Mouse (Mus musculus) megakaryocyte, embryonic 14.5 days (primary cell): ENCODE measurements around the gene Zfp804a. TPM values are rescaled to one million over a fixed set of nuclear protein-coding genes. Genes with fewer than 3 reads are reported as not detected.

Experiments used
- H3K27me3 ChIP-seq: replicated peaks from 2 replicates; pipeline ENCODE3; 2012; ENCODE audit warnings: inconsistent platforms
- H3K36me3 ChIP-seq: replicated peaks from 2 replicates; pipeline ENCODE3; 2012; ENCODE audit warnings: low read length, inconsistent platforms, mixed read lengths
- H3K4me1 ChIP-seq: 2 replicates; pipeline ENCODE4 v1.6.1; 2012; ENCODE audit warnings: inconsistent platforms
- H3K4me3 ChIP-seq: replicated peaks from 2 replicates; pipeline ENCODE3; 2012; ENCODE audit warnings: moderate library complexity, mild to moderate bottlenecking, inconsistent platforms
- H3K9me3 ChIP-seq: 2 replicates; pipeline ENCODE4 v1.6.1; 2012; ENCODE audit warnings: inconsistent platforms
- FLI1 ChIP-seq: IDR thresholded peaks from 2 replicates; pipeline ENCODE4 v1.6.1; 2012; ENCODE audit warnings: low read length, inconsistent platforms, mixed read lengths
- GATA1 ChIP-seq: IDR thresholded peaks from 3 replicates; pipeline ENCODE4 v1.6.1; 2012; ENCODE audit warnings: mixed read lengths, low read length, inconsistent platforms, borderline replicate concordance
- polyA plus RNA-seq: library from polyadenylated mRNA; stranded (reverse); fragments of >175 nt; gene quantifications from 2 replicates; pipeline ENCODE4 v1.2.3, GENCODE M21; 2012; ENCODE audit warnings: low replicate concordance; ENCODE audit not compliant: insufficient read depth

Zfp804a gene
- polyA plus RNA-seq, 1 experiment, result not detected

DNA sequence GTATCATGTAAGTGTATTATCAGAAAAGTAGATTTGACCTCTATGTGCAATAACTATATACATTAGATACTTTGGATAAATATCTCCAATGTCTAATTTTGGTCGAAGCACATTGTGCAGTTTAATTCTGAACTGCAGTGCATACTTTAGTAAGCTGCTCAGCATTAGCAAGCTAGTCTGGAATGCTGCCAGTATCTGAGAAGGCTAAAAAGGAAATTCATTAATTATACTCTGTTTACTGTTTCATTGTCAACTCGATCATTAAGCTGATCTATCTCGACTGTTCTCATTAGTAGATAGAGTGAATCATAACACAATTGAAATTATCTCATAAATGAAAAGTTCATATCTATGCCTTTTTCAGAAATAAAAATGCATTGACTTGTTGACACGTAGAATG is 27.7 kb downstream of the Zfp804a start:
- Histone ChIP-seq H3K9me3 (no peaks in the 10 kb centered on the region), H3K4me3 (no peak overlapping the region), H3K27me3 (no peaks in the 10 kb centered on the region), H3K36me3 (no peaks in the 10 kb centered on the region), H3K4me1 (no peaks in the 10 kb centered on the region)
- no peak for TF ChIP-seq GATA1
- no peak for TF ChIP-seq FLI1

DNA sequence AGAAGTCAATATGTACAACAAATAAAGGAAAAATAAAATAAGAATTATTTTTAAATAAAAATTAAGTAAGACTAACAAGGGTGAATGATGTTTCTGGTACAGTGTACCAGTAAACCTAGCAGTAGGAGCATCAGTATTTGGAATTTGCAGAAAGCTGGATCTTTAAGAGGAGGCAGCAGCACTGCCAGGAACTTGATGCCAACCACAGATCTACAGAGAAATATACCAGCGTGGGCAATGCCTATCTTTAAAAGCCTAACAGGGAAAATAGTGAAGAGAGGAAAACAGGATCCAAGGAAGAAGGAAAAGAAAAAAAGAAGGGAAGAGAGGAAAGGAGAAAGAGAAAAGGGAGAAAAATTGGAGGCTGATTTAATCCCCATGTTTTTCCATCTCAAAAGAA is 60.1 kb downstream of the Zfp804a start:
- Histone ChIP-seq H3K4me1 (no peaks in the 10 kb centered on the region), H3K9me3 (no peaks in the 10 kb centered on the region), H3K36me3 (no peaks in the 10 kb centered on the region), H3K27me3 (no peaks in the 10 kb centered on the region), H3K4me3 (no peak overlapping the region)
- TF ChIP-seq GATA1, result no peak
- no peak for TF ChIP-seq FLI1

DNA sequence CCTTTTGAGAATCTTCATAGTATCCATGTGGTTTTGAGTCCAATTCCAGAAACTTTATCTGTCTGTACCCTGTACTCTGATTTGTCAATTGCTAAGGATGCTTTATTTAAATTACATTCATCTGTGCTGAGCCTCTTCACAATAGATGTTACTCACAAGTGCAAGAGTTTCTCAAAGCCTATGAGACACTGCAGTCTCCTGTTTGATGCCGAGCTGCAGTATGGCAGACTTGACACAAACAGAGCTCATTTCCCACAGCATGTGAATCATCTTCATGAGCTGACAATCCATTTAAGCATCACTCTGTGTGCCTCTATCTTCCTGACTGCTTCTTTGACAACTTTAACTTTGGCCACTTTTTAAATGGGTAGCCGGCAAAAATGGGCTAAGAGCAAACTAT is 60.6 kb downstream of the Zfp804a start:
- Histone ChIP-seq H3K4me3 (no peak overlapping the region), H3K36me3 (no peaks in the 10 kb centered on the region), H3K27me3 (no peaks in the 10 kb centered on the region), H3K9me3 (no peaks in the 10 kb centered on the region), H3K4me1 (no peaks in the 10 kb centered on the region)
- TF ChIP-seq GATA1 (no peak), FLI1 (no peak)

DNA sequence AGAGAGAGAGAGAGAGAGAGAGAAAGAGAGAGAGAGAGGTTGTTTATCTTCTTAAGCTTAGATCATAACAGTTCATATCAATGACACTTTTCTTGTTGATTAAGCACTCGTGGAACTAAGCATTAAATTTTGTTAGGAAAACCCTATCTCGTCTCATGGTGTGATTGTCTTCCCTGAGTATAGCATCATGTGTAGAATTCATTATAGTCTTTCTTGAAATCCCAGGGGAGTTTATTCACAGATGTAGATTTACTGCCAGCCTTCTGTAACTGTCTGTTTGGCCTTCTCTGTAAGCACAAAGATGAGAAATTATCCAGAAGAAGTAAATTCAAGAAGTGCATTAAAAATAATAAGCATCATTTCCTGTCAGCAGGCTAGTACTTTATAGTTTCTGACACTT is 66.6 kb downstream of the Zfp804a start:
- Histone ChIP-seq H3K36me3 (no peaks in the 10 kb centered on the region), H3K9me3 (peaks cover 6% of the 10 kb centered on the region; the same call in 1 of the 2 replicates), H3K27me3 (no peaks in the 10 kb centered on the region), H3K4me1 (no peaks in the 10 kb centered on the region), H3K4me3 (no peak overlapping the region)
- no peak for TF ChIP-seq FLI1

DNA sequence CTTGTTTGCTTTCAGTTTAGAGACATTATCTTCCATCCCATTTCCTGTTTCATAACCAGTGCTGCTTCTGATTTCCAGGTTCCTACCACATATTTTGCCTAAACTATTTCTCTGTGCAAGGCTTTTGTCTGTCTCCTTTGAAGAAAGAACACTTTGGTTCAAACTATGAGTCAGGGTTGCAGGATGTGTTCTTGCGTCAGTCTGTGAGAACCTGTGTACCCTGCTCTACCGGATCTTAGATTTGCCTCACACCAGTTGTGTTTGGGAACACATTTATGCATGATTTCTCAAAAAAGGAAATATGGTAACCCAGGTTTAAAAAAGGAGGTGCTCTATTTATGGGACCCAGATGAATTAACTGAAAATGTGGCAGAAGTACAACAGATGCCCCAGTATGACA is 125.7 kb downstream of the Zfp804a start:
- H3K27me3 ChIP-seq, result no peaks in the 10 kb centered on the region
- H3K4me1 ChIP-seq, result no peaks in the 10 kb centered on the region
- TF ChIP-seq GATA1 (no peak), FLI1 (no peak)
- no peaks in the 10 kb centered on the region for H3K9me3 ChIP-seq
- no peaks in the 10 kb centered on the region for H3K36me3 ChIP-seq
- H3K4me3 ChIP-seq, result no peak overlapping the region

DNA sequence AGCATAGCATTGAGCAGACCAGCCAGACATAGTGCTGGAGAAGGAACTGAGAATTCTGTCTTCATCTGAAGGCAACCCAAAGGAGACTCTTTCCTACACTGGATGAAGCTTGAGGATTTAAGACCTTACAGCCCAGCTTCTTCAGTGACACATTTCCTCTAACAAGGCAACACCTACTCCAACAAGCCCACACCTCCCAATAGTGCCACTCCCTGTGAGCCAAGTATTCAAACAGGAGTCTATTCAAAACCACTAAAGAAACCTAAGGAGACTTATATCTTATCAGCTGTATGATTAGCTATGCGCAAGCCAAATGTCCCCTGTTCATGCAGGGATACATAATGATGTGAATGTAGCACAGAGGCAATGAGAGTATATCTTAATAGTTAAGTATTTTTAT is 128.0 kb downstream of the Zfp804a start:
- H3K36me3 ChIP-seq, result no peaks in the 10 kb centered on the region
- no peaks in the 10 kb centered on the region for H3K4me1 ChIP-seq
- no peaks in the 10 kb centered on the region for H3K27me3 ChIP-seq
- no peaks in the 10 kb centered on the region for H3K9me3 ChIP-seq
- no peak overlapping the region for H3K4me3 ChIP-seq
- TF ChIP-seq FLI1, result no peak
- TF ChIP-seq GATA1, result no peak

DNA sequence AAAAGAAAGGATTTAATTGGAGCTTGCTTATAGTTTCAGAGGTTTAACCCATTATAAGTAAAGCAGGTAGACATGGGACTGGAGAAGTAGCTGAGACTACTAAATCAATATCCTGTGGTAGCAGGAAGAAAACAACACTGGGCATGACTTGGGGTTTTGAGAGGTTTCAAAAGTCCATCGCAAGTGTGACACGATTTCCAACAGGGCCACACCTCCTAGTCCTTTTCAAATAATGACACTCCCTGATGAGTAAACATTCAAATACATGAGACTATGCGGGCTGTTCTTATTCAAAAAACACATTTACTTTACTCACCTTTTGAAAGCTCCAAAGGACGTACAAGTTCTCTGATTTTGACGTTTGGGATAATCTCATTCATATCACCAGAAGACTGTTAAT is 146.9 kb downstream of the Zfp804a start:
- Histone ChIP-seq H3K4me3 (no peak overlapping the region), H3K4me1 (no peaks in the 10 kb centered on the region), H3K27me3 (no peaks in the 10 kb centered on the region), H3K36me3 (no peaks in the 10 kb centered on the region), H3K9me3 (peaks cover 4% of the 10 kb centered on the region; the same call in 1 of the 2 replicates)
- no peak for TF ChIP-seq GATA1
- TF ChIP-seq FLI1, result no peak

DNA sequence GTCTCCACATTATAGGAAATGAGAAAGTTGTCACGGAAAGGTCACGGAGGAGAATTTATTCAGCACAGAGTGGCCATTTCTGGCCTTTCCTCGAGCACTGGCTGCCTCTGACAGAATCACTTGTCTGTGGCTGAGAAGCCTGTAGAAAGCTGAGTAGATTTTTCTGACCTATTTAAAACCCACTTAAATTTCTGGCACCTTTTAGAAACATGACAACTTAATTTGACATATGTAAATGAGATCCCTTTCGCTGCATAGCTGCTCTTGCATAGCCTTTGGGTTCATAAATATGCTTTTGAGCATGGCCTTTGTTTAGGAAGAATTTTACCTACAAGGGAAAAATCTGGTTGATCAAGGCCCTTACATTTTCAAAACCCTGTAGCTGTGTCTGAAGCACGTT is 147.6 kb downstream of the Zfp804a start:
- Histone ChIP-seq H3K36me3 (no peaks in the 10 kb centered on the region), H3K27me3 (no peaks in the 10 kb centered on the region), H3K4me1 (no peaks in the 10 kb centered on the region), H3K4me3 (no peak overlapping the region), H3K9me3 (peaks cover 4% of the 10 kb centered on the region; the same call in 1 of the 2 replicates)
- no peak for TF ChIP-seq GATA1
- TF ChIP-seq FLI1, result no peak

DNA sequence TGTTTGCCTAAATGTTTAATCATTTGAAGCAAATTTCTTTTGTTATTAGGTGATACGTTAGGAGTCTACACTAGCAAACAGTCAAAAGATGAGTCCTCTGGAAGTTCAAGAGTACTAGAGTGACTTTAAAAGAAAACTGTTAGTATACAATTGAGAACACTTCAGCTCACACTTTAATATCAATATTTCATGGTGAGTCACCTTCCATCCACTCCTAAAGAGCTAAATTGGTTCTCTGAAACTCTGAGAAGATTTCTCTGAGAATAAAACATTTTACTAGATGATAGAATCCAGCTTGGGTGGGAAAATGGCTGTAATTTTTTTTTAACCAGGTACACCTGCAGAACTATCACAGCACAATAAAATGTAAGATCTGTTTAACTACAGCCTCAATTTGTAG is 157.6 kb downstream of the Zfp804a start:
- peaks cover 3% of the 10 kb centered on the region; the same call in 1 of the 2 replicates for H3K9me3 ChIP-seq
- H3K4me3 ChIP-seq, result no peak overlapping the region
- no peaks in the 10 kb centered on the region for H3K27me3 ChIP-seq
- TF ChIP-seq FLI1 (no peak), GATA1 (no peak)
- H3K4me1 ChIP-seq, result no peaks in the 10 kb centered on the region
- no peaks in the 10 kb centered on the region for H3K36me3 ChIP-seq

DNA sequence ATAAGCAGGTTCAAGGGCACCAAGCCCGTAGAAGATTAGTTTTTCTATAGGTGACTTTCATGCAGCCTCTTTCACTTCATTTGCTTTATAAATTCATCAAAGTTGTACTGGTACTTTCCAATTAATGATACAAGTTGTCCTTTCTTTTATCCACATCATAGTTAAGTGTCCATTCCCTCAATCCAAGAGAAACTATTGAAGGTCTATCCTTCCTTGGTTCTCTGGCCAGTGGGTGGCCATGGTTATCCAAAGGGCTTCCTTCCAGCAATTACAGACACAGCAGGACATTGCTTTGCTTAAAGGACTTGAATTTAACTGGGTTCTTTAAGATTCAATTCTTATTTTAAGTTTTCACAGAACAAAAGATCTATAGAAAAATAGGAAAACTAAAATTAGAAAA is 158.9 kb downstream of the Zfp804a start:
- H3K9me3 ChIP-seq, result peaks cover 3% of the 10 kb centered on the region; the same call in 1 of the 2 replicates
- TF ChIP-seq GATA1 (no peak), FLI1 (no peak)
- no peaks in the 10 kb centered on the region for H3K27me3 ChIP-seq
- H3K4me3 ChIP-seq, result no peak overlapping the region
- no peaks in the 10 kb centered on the region for H3K4me1 ChIP-seq
- no peaks in the 10 kb centered on the region for H3K36me3 ChIP-seq

DNA sequence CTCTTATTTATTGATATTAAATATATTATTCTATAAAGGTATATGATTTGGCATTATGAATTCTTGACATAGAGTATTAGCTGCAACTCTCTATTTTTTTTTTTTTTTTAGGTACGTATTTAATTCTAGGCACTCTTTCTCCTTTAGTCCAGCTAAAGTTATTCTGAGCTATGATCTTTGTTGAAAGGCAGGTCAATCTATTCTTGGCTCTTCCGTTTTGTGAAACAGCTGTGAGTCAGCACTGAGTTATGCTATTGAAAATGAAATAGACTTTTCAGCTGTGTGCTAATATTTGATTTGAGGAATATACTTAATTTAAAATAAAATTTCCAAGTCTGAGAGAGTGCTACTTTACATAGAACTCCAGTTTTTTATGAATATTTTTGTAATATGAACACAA is 164.9 kb downstream of the Zfp804a start:
- Histone ChIP-seq H3K9me3 (peaks cover 3% of the 10 kb centered on the region; the same call in 1 of the 2 replicates), H3K27me3 (no peaks in the 10 kb centered on the region), H3K36me3 (no peaks in the 10 kb centered on the region), H3K4me3 (no peak overlapping the region), H3K4me1 (no peaks in the 10 kb centered on the region)
- TF ChIP-seq GATA1 (no peak), FLI1 (no peak)
